Mouse (Mus musculus) small intestine, adult 2 months (tissue): ENCODE measurements around the gene Hoxb3. TPM values are rescaled to one million over a fixed set of nuclear protein-coding genes. Genes with fewer than 3 reads are reported as not detected.

Experiments
- H3K27ac ChIP-seq: fragments of 200-500 bp; 2 replicates; pipeline ENCODE4 v1.5.1; 2012; ENCODE audit warnings: low read depth, low read length, control low read depth, inconsistent platforms; ENCODE audit not compliant: insufficient read depth
- H3K27me3 ChIP-seq: fragments of 200-500 bp; 2 replicates; pipeline ENCODE4 v1.6.1; 2012; ENCODE audit warnings: mild to moderate bottlenecking, moderate library complexity, low read length, inconsistent platforms; ENCODE audit not compliant: control insufficient read depth, insufficient read depth
- H3K36me3 ChIP-seq: fragments of 200-500 bp; 2 replicates; pipeline ENCODE4 v1.6.1; 2012; ENCODE audit warnings: mild to moderate bottlenecking, low read length, control low read depth, inconsistent platforms; ENCODE audit not compliant: control insufficient read depth, insufficient read depth
- H3K4me1 ChIP-seq: fragments of 200-500 bp; 2 replicates; pipeline ENCODE4 v1.6.1; 2012; ENCODE audit warnings: low read length, inconsistent platforms, mixed read lengths; ENCODE audit not compliant: control insufficient read depth, insufficient read depth, insufficient read length
- H3K4me3 ChIP-seq: fragments of 200-500 bp; 2 replicates; pipeline ENCODE4 v1.5.1; 2012; ENCODE audit warnings: low read depth, mild to moderate bottlenecking, control low read depth, inconsistent platforms, low read length, moderate library complexity
- CTCF ChIP-seq: fragments of 200-500 bp; IDR thresholded peaks from 2 replicates; pipeline ENCODE4 v1.5.1; 2012; ENCODE audit warnings: low read depth, mild to moderate bottlenecking, control low read depth, inconsistent platforms, low read length, moderate library complexity, mixed read lengths; ENCODE audit not compliant: insufficient replicate concordance, insufficient read length; ENCODE audit errors: extremely low read depth
- POLR2A ChIP-seq: fragments of 200-500 bp; IDR thresholded peaks from 2 replicates; pipeline ENCODE4 v1.6.1; 2012; ENCODE audit warnings: low read depth, mild to moderate bottlenecking, control low read depth, inconsistent platforms, low read length, moderate library complexity
- WGBS: fragments of 180-500 bp; shearing (Covaris S2); methylation state at CpG from one replicate; pipeline ENCODE4 v1.1.7; 2018; 5-methylcytosine and 5-hydroxymethylcytosine counted together
- polyA plus RNA-seq: library from polyadenylated mRNA; depleted of rRNA; stranded (reverse); fragments of >200 nt; gene quantifications from 2 replicates; pipeline ENCODE4 v1.2.3, GENCODE M21; 2012

The Hoxb3 gene
- polyA plus RNA-seq, 1 experiment = 5.5 TPM

DNA sequence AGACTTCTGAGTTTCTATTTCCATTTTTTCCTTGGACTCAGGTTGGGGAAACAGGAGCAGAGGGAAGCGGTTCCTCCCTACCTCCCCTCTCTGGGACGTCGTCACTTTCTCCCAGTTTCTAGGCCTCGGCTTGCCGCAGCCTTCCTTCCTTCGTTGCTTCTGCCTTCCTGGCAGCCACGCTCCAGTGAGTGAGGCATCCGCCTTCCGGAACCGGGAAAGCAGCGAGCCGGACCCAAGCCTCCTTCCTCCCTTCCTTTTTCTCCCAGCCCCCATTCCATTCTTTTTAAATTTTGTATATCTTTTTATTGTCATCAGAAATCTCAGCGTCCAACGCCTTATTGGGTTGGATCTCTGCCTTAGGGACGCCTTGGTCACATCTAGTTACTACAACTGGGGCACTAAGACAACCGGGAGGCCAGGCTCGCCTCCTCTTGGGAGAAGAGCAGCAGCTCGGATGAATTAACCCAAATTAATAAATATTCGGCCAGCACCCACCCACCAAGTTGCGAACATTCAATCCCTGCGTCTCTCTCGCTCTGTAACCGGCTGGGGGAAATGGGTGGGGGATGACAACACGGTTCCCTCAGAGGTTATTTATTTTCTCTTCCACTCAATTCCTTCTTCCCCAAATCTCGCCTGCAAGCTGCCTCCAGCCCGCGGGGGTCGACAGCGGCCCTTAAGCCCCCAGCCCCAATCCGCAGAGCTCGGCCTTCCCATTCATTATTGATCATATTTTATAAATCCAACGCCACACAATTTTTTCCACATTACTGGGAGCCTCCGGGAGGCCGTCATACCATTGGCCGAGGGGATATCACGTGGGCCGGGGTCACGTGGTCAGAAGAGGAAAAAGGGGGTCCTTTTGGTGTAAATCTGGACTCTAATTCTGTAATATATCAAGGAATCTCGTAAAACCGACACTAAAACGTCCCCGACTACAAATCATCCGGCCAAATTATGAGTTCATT is 37.1 kb upstream of the Hoxb3 start, which contains the start of gene Hoxb7:
Gene Hoxb7, plus strand, starts transcription at position 853 of the 968 bp plus-strand sequence.
- H3K4me1 ChIP-seq = no peaks in the 10 kb centered on the region; the same call in 1 of the 2 replicates
- H3K4me3 ChIP-seq = peak within 1 kb of the TSS; percentile 62
- 3% methylated on average over 43 of the region's 43 CpGs for WGBS
- H3K36me3 ChIP-seq = no peaks in the 10 kb centered on the region
- TF ChIP-seq CTCF (no peak), POLR2A (0 out of 2 replicates have a peak, but pooled peaks have one; percentile 12)
- peaks cover 79% of the 10 kb centered on the region for H3K27me3 ChIP-seq
- H3K27ac ChIP-seq = peak within 1 kb of the TSS; percentile 57

- H3K4me3 ChIP-seq = peak overlapping the region; percentile 62
- peaks cover 78% of the 10 kb centered on the region for H3K27me3 ChIP-seq
- peak overlapping the region; percentile 28 for H3K27ac ChIP-seq
- TF ChIP-seq CTCF = no peak
- TF ChIP-seq POLR2A = no peak
- no peaks in the 10 kb centered on the region for H3K36me3 ChIP-seq
- no peaks in the 10 kb centered on the region; the same call in 1 of the 2 replicates for H3K4me1 ChIP-seq
- 2% methylated on average over 55 of the region's 55 CpGs for WGBS
Observed at GRCm38 (mm10) chr11:96286739-96287385, 36.3 kb upstream of the Hoxb3 start.

DNA sequence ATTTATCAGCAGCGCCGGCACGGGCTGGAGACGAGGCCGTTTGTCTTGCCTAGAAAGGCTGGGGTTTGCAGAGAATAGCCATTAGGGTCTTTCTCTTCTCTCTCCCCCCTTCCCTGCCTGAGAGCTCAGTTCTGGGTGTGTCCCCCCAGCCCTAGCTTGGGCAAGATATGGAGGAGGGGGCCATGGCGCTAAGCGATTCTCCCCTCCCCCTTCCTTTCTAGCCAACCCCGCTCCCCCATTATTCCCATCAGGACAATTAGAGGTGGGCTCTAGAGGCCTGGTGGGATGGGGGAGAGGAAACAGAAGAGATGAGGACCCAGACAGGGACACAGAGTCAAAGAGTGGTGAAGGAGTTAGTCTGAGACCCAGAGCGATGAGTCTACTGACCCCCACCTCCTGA is 35.7 kb upstream of the Hoxb3 start:
- 19% methylated on average over 9 of the region's 9 CpGs for WGBS
- H3K27ac ChIP-seq = no peak overlapping the region

GRCm38 (mm10) chr11:96288455-96289221 is 34.5 kb upstream of the Hoxb3 start:
- TF ChIP-seq CTCF = no peak
- no peak for TF ChIP-seq POLR2A
- Histone ChIP-seq H3K36me3 (no peaks in the 10 kb centered on the region), H3K4me3 (no peak overlapping the region), H3K27me3 (peaks cover 75% of the 10 kb centered on the region), H3K27ac (no peak overlapping the region), H3K4me1 (no peaks in the 10 kb centered on the region; the same call in 1 of the 2 replicates)
- 31% methylated on average over 1 of the region's 1 CpGs for WGBS

More for the DNA sequence above, 35.7 kb upstream of the Hoxb3 start:
- Histone ChIP-seq H3K36me3 (no peaks in the 10 kb centered on the region), H3K4me3 (peak overlapping the region; percentile 62), H3K4me1 (no peaks in the 10 kb centered on the region; the same call in 1 of the 2 replicates), H3K27me3 (peaks cover 77% of the 10 kb centered on the region)
- TF ChIP-seq POLR2A (no peak), CTCF (no peak)

DNA sequence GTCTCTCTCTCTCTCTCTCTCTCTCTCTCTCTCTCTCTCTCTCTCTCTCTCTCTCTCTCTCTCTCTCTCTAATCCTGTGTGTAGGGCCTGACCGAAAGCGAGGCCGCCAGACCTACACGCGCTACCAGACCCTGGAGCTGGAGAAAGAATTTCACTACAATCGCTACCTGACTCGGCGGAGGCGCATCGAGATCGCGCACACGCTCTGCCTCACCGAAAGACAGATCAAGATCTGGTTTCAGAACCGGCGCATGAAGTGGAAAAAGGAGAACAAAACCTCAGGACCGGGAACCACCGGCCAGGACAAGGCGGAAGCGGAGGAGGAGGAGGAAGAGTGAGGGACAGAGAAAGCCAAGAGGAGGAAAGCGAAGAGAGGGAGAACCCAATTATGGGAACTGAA is 33.8 kb upstream of the Hoxb3 start:
- Histone ChIP-seq H3K27ac (no peak overlapping the region), H3K4me3 (no peak overlapping the region), H3K4me1 (no peaks in the 10 kb centered on the region; the same call in 1 of the 2 replicates), H3K36me3 (no peaks in the 10 kb centered on the region), H3K27me3 (peaks cover 68% of the 10 kb centered on the region)
- no peak for TF ChIP-seq POLR2A
- TF ChIP-seq CTCF = no peak
- WGBS = 32% methylated on average over 21 of the region's 21 CpGs

DNA sequence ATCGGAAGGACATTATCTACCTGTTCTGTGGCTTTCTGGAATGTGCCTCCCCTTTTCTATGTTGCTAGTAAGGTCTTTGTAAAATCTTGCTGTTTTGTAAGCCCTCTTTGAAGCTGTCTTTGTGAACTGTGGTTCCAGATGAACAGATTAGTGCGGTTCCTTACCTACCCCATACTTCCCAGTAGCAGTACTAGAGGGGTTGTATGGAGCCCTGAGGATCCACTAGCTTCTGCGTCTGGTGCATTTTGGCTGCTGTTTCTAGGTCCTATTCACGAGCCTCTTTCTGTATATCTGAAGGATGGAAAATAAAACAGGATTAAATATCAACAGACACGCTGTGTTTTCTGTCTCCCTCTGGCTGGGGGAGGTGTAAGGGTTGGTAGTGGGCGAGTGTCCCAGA is 33.3 kb upstream of the Hoxb3 start:
- WGBS = 35% methylated on average over 6 of the region's 6 CpGs
- Histone ChIP-seq H3K36me3 (no peaks in the 10 kb centered on the region), H3K4me3 (no peak overlapping the region), H3K4me1 (no peaks in the 10 kb centered on the region; the same call in 1 of the 2 replicates), H3K27me3 (peaks cover 66% of the 10 kb centered on the region), H3K27ac (no peak overlapping the region)
- TF ChIP-seq CTCF (no peak), POLR2A (no peak)
